Mouse (Mus musculus) limb, embryonic 13.5 days (tissue): ENCODE measurements around the gene Cage1. TPM values are rescaled to one million over a fixed set of nuclear protein-coding genes. Genes with fewer than 3 reads are reported as not detected.

Source experiments
- ATAC-seq: fragments of 200-750 bp; cut with Nextera tagmentation; 2 replicates; pipeline ENCODE4 v1.8.0; 2017; ENCODE audit warnings: low read depth, moderate number of reproducible peaks, moderate TSS enrichment; ENCODE audit not compliant: low FRiP score
- H3K27ac ChIP-seq: fragments of 300-500 bp; sonication (generic); 2 replicates; pipeline ENCODE4 v1.5.1; 2015; ENCODE audit warnings: inconsistent platforms, mild to moderate bottlenecking, moderate library complexity
- H3K27me3 ChIP-seq: fragments of 300-500 bp; sonication (generic); 2 replicates; pipeline ENCODE4 v1.6.1; 2015; ENCODE audit warnings: mild to moderate bottlenecking, inconsistent platforms
- H3K36me3 ChIP-seq: fragments of 300-500 bp; sonication (generic); 2 replicates; pipeline ENCODE4 v1.6.1; 2015; ENCODE audit warnings: inconsistent platforms, mild to moderate bottlenecking, moderate library complexity
- H3K4me1 ChIP-seq: fragments of 300-500 bp; sonication (generic); 2 replicates; pipeline ENCODE4 v1.6.1; 2015; ENCODE audit warnings: inconsistent platforms
- H3K4me2 ChIP-seq: fragments of 300-500 bp; sonication (generic); replicated peaks from 2 replicates; pipeline ENCODE4 v1.6.1; 2015; ENCODE audit warnings: inconsistent platforms, mild to moderate bottlenecking, moderate library complexity
- H3K4me3 ChIP-seq: fragments of 300-500 bp; sonication (generic); 2 replicates; pipeline ENCODE4 v1.5.1; 2015; ENCODE audit warnings: moderate library complexity, mild to moderate bottlenecking, inconsistent platforms
- H3K9ac ChIP-seq: fragments of 300-500 bp; sonication (generic); 2 replicates; pipeline ENCODE4 v1.6.1; 2015; ENCODE audit warnings: mild to moderate bottlenecking, inconsistent platforms
- H3K9me3 ChIP-seq: fragments of 300-500 bp; sonication (generic); 2 replicates; pipeline ENCODE4 v1.6.1; 2016; ENCODE audit warnings: inconsistent platforms
- WGBS: fragments of 180-500 bp; shearing (Covaris S2); methylation state at CpG from one replicate; pipeline ENCODE4 v1.1.7; 2015; 5-methylcytosine and 5-hydroxymethylcytosine counted together
- polyA plus RNA-seq: library from polyadenylated mRNA; unstranded; fragments of >200 nt; fragmentation: Nextera tagmentation; extraction: Ambion mirVana; gene quantifications from 2 replicates; pipeline ENCODE4 v1.2.1, GENCODE M21; 2015

Gene Cage1
- polyA plus RNA-seq, 1 experiment from 2014 or later, result 1.3 TPM

DNA sequence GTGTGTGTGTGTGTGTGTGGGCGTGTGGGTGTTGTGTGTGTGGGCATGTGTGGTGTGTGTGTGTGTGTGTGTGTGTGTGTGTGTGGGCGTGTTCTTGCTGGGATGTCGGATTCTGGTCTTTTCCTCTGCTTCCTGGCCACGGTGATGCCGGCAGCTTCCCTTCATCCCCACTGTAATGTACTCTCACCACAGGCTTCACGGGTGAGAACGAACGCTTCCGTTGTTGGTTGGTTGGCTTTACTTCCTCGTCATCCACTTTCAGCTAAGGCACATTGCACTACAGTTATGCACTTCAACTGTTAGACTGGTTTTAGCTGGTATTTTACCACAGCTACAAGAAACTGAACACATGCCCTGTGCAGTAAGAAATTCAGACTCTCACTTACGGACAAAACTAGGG, 25.8 kb upstream of the Cage1 start:
- H3K36me3 ChIP-seq, result peaks cover 44% of the 10 kb centered on the region

DNA sequence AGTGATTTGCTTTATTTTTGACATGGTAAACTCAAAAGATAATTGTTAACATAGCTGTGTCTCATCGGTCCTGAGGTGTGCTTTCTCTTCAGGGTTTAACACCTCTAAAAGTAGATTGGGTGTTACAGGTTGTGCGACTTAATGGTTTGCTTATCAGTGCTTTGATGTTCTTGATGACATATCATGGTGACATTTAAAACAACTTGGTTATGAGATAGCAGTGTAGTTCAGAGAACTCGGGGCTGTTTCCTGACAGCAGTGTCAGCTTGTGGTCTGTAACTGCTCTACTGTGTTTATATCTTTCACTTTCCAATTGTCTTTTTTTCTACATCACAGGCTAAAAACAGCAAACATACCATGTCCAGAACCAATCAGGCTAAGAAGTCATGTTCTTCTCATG, 13.0 kb upstream of the Cage1 start:
- Histone ChIP-seq H3K9ac (no peak overlapping the region), H3K36me3 (peaks cover 98% of the 10 kb centered on the region), H3K9me3 (no peaks in the 10 kb centered on the region), H3K27ac (no peak overlapping the region), H3K4me3 (no peak overlapping the region), H3K4me1 (no peaks in the 10 kb centered on the region), H3K4me2 (no peak overlapping the region), H3K27me3 (no peaks in the 10 kb centered on the region)
- WGBS, result 87% methylated on average over 3 of the region's 3 CpGs
- no peak for ATAC-seq

More for the DNA sequence above, 25.8 kb upstream of the Cage1 start:
- Histone ChIP-seq H3K9me3 (no peaks in the 10 kb centered on the region), H3K27ac (no peak overlapping the region), H3K4me1 (no peaks in the 10 kb centered on the region), H3K4me2 (no peak overlapping the region), H3K27me3 (no peaks in the 10 kb centered on the region), H3K4me3 (no peak overlapping the region), H3K9ac (no peak overlapping the region)
- no peak for ATAC-seq
- 92% methylated on average over 10 of the region's 11 CpGs for WGBS

DNA sequence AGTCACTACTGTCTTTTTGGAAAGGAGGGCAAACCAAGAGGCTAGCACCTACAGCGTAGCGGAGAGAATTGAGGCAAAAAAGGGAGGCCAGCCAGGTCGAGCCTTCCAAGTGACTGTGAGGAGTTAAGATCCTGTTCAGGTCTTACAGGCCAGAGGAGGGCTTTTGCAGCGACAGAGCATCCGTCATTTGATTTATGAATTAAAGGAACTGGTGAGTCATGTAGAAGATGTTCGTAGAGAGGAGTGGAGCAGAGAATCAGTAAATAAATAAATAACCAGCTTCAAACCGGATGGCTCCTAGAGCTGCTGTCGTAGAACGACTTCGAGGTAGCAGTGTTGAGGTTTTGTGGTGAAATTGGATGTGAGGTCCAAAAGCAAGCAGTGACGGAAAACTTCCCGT, 942 bp upstream of the Cage1 start:
- Histone ChIP-seq H3K4me2 (peak overlapping the region; percentile 96), H3K4me3 (peak overlapping the region; percentile 77), H3K36me3 (peaks cover 30% of the 10 kb centered on the region), H3K27ac (no peak overlapping the region), H3K27me3 (no peaks in the 10 kb centered on the region), H3K9ac (peak overlapping the region; percentile 93), H3K9me3 (no peaks in the 10 kb centered on the region), H3K4me1 (peaks cover 23% of the 10 kb centered on the region)
- WGBS, result 45% methylated on average over 12 of the region's 12 CpGs
- ATAC-seq, result no peak

DNA sequence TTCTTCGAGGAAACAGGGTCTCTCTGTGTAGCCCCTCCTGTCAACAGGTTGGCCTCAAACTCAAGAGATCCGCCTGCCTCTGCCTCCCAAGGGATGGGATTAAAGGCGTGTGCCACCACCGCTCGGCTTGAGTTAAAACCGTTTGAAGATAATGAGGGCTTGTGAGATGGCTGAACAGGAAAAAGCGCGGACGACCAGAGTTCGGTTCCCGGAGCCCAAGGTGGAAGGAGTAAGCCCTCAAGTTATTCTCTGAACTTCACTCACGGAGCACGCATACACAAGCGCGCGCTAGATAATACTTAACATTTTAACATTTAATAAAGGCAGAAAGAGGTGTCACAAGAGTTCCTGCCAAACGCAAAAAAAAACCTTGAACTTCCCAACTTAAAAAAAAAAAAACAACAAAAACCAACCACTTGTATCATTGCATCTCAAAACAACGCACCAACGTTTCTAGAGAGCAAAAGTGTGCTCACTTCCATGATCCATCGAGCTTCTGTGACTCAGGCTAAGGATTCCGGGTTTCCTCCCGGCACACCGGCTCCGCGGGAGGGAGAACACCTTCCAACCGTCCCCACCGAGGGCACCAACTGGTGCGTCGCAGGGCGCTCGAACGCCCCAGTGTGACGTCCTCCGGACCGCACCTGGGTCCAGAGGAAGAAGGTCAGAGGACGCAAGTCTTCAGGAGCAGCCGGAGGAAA, 376 bp downstream of the Cage1 start, which contains the start of gene Riok1:
Gene Riok1, plus strand, starts transcription at position 653 of the 701 bp plus-strand sequence.
- no peaks in the 10 kb centered on the region for H3K9me3 ChIP-seq
- peak within 1 kb of the TSS; percentile 96 for H3K4me2 ChIP-seq

DNA sequence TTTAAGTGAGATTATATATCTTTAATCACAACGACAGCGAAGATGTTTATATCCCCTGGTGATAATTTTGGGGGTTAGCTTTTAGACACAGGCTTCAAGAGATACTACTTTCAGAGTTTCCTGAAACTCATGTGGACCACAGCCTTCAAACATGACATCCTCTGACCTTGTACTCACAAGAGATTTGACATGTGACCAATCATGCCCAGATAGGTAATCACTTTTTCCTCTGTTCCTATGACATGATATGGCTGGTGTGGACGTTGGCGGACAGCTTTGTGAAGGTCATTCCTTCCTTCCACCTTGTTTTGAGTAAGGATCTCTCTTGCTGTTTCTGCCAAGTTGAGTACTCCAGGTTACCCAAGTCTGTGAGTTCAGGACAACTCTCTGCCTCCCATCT, 8.5 kb downstream of the Cage1 start:
- WGBS, result 79% methylated on average over 4 of the region's 4 CpGs
- Histone ChIP-seq H3K27ac (no peak overlapping the region), H3K9ac (no peak overlapping the region), H3K4me1 (no peaks in the 10 kb centered on the region), H3K9me3 (no peaks in the 10 kb centered on the region), H3K4me2 (no peak overlapping the region), H3K27me3 (no peaks in the 10 kb centered on the region), H3K36me3 (no peaks in the 10 kb centered on the region), H3K4me3 (no peak overlapping the region)
- no peak for ATAC-seq

More for the DNA sequence above, 376 bp downstream of the Cage1 start, which contains the start of gene Riok1:
- peak within 1 kb of the TSS; percentile 93 for H3K9ac ChIP-seq
- H3K27me3 ChIP-seq, result no peaks in the 10 kb centered on the region
- H3K4me1 ChIP-seq, result peaks cover 23% of the 10 kb centered on the region
- ATAC-seq, result peak; percentile 74
- peaks cover 19% of the 10 kb centered on the region for H3K36me3 ChIP-seq
- WGBS, result 10% methylated on average over 37 of the region's 37 CpGs
- H3K4me3 ChIP-seq, result peak within 1 kb of the TSS; percentile 77
- H3K27ac ChIP-seq, result peak within 1 kb of the TSS; percentile 79

DNA sequence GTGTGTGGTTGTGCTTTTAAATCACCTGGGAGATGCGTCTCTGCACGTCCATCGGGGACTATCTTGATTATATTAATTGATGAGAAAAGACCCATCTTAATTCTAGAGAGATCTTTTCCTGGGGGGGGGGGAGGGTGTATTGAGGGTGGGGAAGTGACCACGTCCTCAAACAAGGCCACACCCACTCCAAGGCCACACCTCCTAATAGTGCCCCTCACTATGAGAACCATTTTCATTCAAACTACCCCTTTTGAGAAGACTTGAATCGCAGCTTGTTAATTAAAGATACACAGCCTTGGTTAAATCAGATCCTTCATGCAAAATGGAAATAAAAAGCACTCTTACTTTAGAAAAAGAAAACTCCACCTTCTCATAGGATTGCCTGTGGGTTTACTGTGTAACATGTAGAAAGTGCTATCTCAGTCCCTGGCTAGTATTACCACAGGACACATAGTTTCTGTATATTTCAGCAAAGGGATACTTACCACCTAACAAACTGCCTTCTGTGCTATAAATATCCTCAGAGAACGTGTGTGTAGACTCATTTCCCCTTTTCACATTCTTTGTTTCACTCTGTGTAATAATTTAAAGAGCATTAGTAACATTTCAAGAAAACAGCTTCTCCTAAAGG, 9.1 kb downstream of the Cage1 start:
- WGBS, result 66% methylated on average over 6 of the region's 6 CpGs

DNA sequence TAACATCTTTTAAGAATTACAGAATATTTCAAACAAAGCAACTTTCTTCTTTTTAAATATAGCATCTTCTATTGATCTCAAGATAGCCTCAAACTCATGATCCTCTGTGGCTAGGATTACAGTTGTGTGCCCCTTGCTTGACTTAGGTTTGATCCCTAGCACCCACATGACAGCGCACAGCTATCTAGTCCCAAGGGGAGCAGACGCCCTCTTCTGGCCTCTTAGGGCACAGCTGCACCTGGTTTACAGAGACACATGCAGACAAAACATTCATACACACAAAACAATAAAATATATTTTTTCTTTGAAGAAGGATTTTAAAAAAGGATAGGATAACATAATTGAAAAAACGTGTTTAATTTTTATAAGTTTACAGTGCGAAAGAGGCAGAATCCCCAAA, 11.0 kb downstream of the Cage1 start:
- Histone ChIP-seq H3K4me1 (no peaks in the 10 kb centered on the region), H3K27me3 (no peaks in the 10 kb centered on the region), H3K4me2 (no peak overlapping the region), H3K9ac (no peak overlapping the region), H3K27ac (no peak overlapping the region), H3K36me3 (no peaks in the 10 kb centered on the region), H3K4me3 (no peak overlapping the region), H3K9me3 (no peaks in the 10 kb centered on the region)
- ATAC-seq, result no peak
- 48% methylated on average over 4 of the region's 4 CpGs for WGBS

More for the DNA sequence above, 9.1 kb downstream of the Cage1 start:
- Histone ChIP-seq H3K27ac (no peak overlapping the region), H3K27me3 (no peaks in the 10 kb centered on the region), H3K9me3 (no peaks in the 10 kb centered on the region), H3K4me1 (no peaks in the 10 kb centered on the region), H3K9ac (no peak overlapping the region), H3K36me3 (no peaks in the 10 kb centered on the region), H3K4me2 (no peak overlapping the region), H3K4me3 (no peak overlapping the region)
- no peak for ATAC-seq

DNA sequence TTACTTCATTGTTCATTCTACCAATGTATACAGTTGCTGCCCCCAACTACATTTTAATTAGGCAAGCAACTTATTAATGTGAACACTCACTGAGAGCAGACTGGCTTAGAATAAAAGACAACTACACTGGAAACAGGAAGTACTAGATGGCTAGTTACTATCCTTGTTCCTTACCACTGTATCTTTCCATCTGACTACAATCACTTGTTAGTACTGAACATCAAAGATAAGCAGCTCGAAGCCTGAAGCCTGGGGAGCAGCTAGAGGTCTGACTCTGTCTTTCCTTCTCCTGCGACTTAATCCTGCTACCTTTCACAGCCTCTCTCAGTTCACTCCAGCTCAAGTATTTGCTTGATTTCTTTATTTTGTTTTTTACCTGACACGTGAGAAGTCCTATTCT, 18.1 kb downstream of the Cage1 start:
- Histone ChIP-seq H3K36me3 (no peaks in the 10 kb centered on the region), H3K4me1 (no peaks in the 10 kb centered on the region), H3K4me2 (no peak overlapping the region), H3K9ac (no peak overlapping the region), H3K27me3 (no peaks in the 10 kb centered on the region), H3K27ac (no peak overlapping the region), H3K9me3 (no peaks in the 10 kb centered on the region; the same call in 1 of the 2 replicates), H3K4me3 (no peak overlapping the region)
- no peak for ATAC-seq
- 69% methylated on average over 3 of the region's 3 CpGs for WGBS

DNA sequence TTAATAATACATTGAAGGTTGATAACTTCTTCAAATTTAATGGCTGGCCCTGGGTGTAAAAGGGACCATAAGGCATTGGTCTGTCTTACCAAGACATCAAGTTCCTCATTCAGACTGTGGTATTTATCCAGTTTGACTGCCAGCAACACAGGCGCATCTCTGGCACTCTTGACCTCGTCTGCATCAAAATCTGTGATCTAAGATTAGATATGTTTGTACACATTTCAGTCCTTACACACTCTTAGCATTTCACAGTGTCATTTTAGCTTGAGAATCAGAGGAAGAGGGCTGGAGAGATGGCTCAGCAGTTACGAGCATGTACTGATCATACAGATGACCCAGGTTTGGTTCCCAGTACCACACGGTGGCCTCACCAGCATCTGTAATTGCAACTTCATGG, 21.3 kb downstream of the Cage1 start:
- no peak overlapping the region for H3K4me3 ChIP-seq
- no peaks in the 10 kb centered on the region; the same call in 1 of the 2 replicates for H3K9me3 ChIP-seq
- H3K4me1 ChIP-seq, result no peaks in the 10 kb centered on the region
- WGBS, result 93% methylated on average over 4 of the region's 4 CpGs
- H3K27me3 ChIP-seq, result no peaks in the 10 kb centered on the region
- no peaks in the 10 kb centered on the region for H3K36me3 ChIP-seq
- no peak for ATAC-seq
- no peak overlapping the region for H3K27ac ChIP-seq
- H3K9ac ChIP-seq, result no peak overlapping the region
- H3K4me2 ChIP-seq, result no peak overlapping the region

DNA sequence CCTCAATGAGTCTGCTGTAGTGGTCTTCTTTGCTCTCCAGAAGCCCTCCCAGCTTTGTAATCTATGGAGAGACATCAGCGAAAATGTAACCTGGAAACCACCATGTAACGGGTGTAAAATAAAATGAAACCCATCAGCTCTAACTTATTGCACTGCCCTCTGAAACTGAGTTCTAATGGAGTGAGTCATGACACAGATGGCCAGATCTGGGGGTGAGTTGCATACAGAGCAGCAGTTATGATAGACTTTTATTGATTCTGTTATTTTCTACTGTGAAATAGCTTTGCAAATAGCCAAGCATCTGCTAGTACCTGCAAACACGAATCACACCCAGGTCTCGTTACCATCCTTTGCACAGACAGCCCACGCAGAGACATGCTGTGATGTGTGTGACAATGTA, 24.4 kb downstream of the Cage1 start:
- Histone ChIP-seq H3K4me2 (no peak overlapping the region), H3K27me3 (no peaks in the 10 kb centered on the region), H3K4me3 (no peak overlapping the region), H3K9ac (no peak overlapping the region), H3K9me3 (no peaks in the 10 kb centered on the region; the same call in 1 of the 2 replicates), H3K27ac (no peak overlapping the region), H3K36me3 (no peaks in the 10 kb centered on the region), H3K4me1 (no peaks in the 10 kb centered on the region)
- WGBS, result 80% methylated on average over 5 of the region's 5 CpGs
- ATAC-seq, result no peak

DNA sequence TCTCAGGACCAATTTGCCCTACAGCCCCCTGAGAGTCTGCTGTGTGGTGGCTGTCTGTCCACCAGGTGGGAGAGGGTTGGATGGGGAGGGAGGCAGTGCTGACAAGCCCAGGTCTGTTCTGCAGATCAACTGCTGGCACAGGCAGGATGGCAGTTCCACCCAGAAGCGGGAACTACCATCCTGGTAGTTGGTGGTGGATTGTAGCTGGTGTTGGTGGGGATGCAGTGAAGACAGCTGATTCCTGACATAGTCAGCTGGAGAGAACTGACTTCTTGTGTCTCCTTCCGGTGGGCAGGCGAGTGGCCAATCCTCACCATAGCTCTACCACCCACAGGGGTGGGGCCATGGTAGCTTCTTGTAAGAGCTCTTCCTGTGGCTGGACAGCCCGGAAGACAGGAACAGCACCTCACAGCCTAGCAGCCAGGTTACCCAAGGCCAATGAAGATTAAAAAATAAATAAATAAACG, 26.4 kb downstream of the Cage1 start:
- ATAC-seq, result no peak
- Histone ChIP-seq H3K27me3 (no peaks in the 10 kb centered on the region), H3K9ac (no peak overlapping the region), H3K4me1 (no peaks in the 10 kb centered on the region), H3K4me3 (no peak overlapping the region), H3K9me3 (no peaks in the 10 kb centered on the region; the same call in 1 of the 2 replicates), H3K36me3 (no peaks in the 10 kb centered on the region), H3K27ac (no peak overlapping the region), H3K4me2 (no peak overlapping the region)
- WGBS, result 77% methylated on average over 5 of the region's 5 CpGs

DNA sequence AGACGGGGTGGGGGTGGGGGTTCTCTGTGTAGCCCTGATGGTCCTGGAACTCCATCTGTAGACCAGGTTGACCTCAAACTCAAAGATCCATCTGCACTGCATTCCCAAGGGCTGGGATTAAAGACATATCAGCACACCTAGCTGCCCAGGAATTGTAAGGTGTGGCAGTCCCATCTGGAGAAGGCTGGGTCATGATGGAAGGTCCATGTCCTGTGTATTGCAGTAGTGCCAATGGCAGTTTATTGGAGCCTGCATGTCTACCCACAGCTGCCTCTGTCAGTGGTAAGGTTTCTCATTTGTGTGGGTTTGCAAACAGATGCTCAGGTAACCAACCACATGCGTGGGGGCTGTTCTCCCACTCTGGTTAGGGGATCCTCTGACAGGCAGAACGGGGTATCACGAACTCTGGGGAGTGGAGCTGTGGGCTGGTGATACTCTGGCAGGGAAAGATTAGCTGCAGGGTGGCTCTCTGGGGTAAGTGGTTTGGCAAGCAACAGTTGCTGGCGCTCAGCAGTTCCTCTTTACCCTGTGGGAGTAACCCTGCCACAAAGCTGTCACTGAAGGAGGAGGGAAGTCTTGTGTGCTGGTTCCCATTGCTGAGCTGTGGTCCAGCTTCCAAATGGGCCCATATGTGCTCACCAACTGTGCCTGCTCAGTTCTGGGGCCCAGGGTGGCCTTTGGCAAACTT, 27.0 kb downstream of the Cage1 start:
- no peaks in the 10 kb centered on the region for H3K27me3 ChIP-seq
- H3K9me3 ChIP-seq, result no peaks in the 10 kb centered on the region
- no peak overlapping the region for H3K4me3 ChIP-seq
- H3K4me1 ChIP-seq, result no peaks in the 10 kb centered on the region
- H3K27ac ChIP-seq, result no peak overlapping the region
- no peak overlapping the region for H3K9ac ChIP-seq
- no peak for ATAC-seq
- no peak overlapping the region for H3K4me2 ChIP-seq
- H3K36me3 ChIP-seq, result no peaks in the 10 kb centered on the region
- WGBS, result 82% methylated on average over 5 of the region's 5 CpGs
